Comparison of ENCODE assay signal across 9 mouse cellular contexts in genomic region chr1:84709810-84710785, GRCm38 (mm10). TPM values are rescaled to one million over a fixed set of nuclear protein-coding genes. Genes with fewer than 3 reads are reported as not detected.
A peak's percentile ranks its signal among the peaks of the same experiment; 100 is the strongest.
DNase-seq lines count a peak whose midpoint lies in the region; ATAC-seq and TF ChIP-seq lines count a peak whose summit lies in the region.
"Had no signal": no experiment of that assay in that cellular context is flagged by ENCODE, and none has a peak within 500 bp of the region (broad histone marks: within the 10 kb centered on the region; RNA-seq: fewer than 3 reads in every experiment).

No protein-coding gene starts in this region.

- no peaks in the 10 kb centered on the region for H3K27me3 ChIP-seq in heart, postnatal 0 days (ENCODE audit: control insufficient read depth, insufficient read depth, low read length)
- no peaks in the 10 kb centered on the region for H3K27me3 ChIP-seq in forebrain, postnatal 0 days (ENCODE audit: insufficient read depth, low read length)
- H3K27me3 ChIP-seq in neural tube, embryonic 11.5 days (ENCODE audit: control insufficient read depth, insufficient read depth, low read length) = no peaks in the 10 kb centered on the region

- H3K27ac ChIP-seq in heart, postnatal 0 days (ENCODE audit: low read depth) = no peak overlapping the region
- no peak overlapping the region for H3K27ac ChIP-seq in brown adipose tissue, adult 24 weeks (replicated peaks; ENCODE audit: low read depth, low read length)
- H3K27ac ChIP-seq in forebrain, postnatal 0 days (ENCODE audit: low read depth, low read length) = peak overlapping the region; percentile 89
- no peak overlapping the region for H3K27ac ChIP-seq in neural tube, embryonic 11.5 days (ENCODE audit: low read depth, low read length)

- intact Hi-C loops in heart, postnatal 25 days (cut with DNase I) = no loop called here

- H3K9me3 ChIP-seq in heart, postnatal 0 days (replicated peaks; ENCODE audit: control insufficient read depth, low read length) = no peaks in the 10 kb centered on the region
- no peaks in the 10 kb centered on the region for H3K9me3 ChIP-seq in forebrain, postnatal 0 days (ENCODE audit: low read length)
- H3K9me3 ChIP-seq in neural tube, embryonic 11.5 days (ENCODE audit: control insufficient read depth, low read length) = no peaks in the 10 kb centered on the region

- no peak for TF ChIP-seq EP300 in heart, postnatal 0 days (IDR thresholded peaks at IDR 0.05; ENCODE audit: low read depth)

- ATAC-seq in heart, postnatal 0 days (ENCODE audit: insufficient read depth, low read depth) = no peak
- peak; percentile 93 for ATAC-seq in forebrain, postnatal 0 days
- ATAC-seq in neural tube, embryonic 11.5 days (ENCODE audit: insufficient read depth, low FRiP score, low TSS enrichment) = peak; percentile 20
- no peak for ATAC-seq in activated CD4-positive, CD25-positive, alpha-beta regulatory T cell, adult 4 months
- ATAC-seq: Patski had no signal

- peak overlapping the region; percentile 40 for H3K4me2 ChIP-seq in heart, postnatal 0 days (ENCODE audit: low read depth, low read length)
- peak overlapping the region; percentile 65 for H3K4me2 ChIP-seq in forebrain, postnatal 0 days (ENCODE audit: low read depth)
- H3K4me2 ChIP-seq in neural tube, embryonic 11.5 days (ENCODE audit: low read depth) = peak overlapping the region; percentile 44

- no peaks in the 10 kb centered on the region for H3K36me3 ChIP-seq in heart, postnatal 0 days (replicated peaks; ENCODE audit: control insufficient read depth, insufficient read depth, low read length)
- no peaks in the 10 kb centered on the region for H3K36me3 ChIP-seq in forebrain, postnatal 0 days (ENCODE audit: insufficient read depth)
- H3K36me3 ChIP-seq in neural tube, embryonic 11.5 days (ENCODE audit: control insufficient read depth, insufficient read depth, low read length) = no peaks in the 10 kb centered on the region

- DNase-seq in heart, postnatal 0 days (ENCODE audit: low spot score) = no peak
- no peak for DNase-seq in heart, postnatal 25 days (ENCODE audit: low spot score)
- peak; percentile 93 for DNase-seq in forebrain, postnatal 0 days
- peak; percentile 52 to 73 for DNase-seq in layer of hippocampus, postnatal 25 days (ENCODE audit: extremely low spot score in 1 of 2, low spot score in 1 of 2)
- peak; percentile 53 for DNase-seq in neural tube, embryonic 11.5 days (ENCODE audit: low spot score)
- DNase-seq in spleen, postnatal 4 days (ENCODE audit: low spot score in 2 of 2) = no peak

- H3K4me1 ChIP-seq in heart, postnatal 0 days (ENCODE audit: control insufficient read depth, insufficient read depth) = no peaks in the 10 kb centered on the region
- H3K4me1 ChIP-seq in brown adipose tissue, adult 24 weeks (ENCODE audit: control insufficient read depth, insufficient read depth, insufficient read length, low read length) = no peaks in the 10 kb centered on the region; the same call in 1 of the 2 replicates
- H3K4me1 ChIP-seq in forebrain, postnatal 0 days (ENCODE audit: insufficient read depth) = no peaks in the 10 kb centered on the region
- no peaks in the 10 kb centered on the region for H3K4me1 ChIP-seq in neural tube, embryonic 11.5 days (ENCODE audit: control insufficient read depth, insufficient read depth, low read length)

- H3K4me3 ChIP-seq in heart, postnatal 0 days (ENCODE audit: low read depth, low read length) = peak overlapping the region; percentile 3; the same call in 1 of the 2 replicates
- peak overlapping the region; percentile 11; the same call in 1 of the 2 replicates for H3K4me3 ChIP-seq in brown adipose tissue, adult 24 weeks (ENCODE audit: insufficient read depth, low read depth, low read length)
- H3K4me3 ChIP-seq in forebrain, postnatal 0 days (ENCODE audit: low read depth, low read length) = peak overlapping the region; percentile 34
- peak overlapping the region; percentile 23 for H3K4me3 ChIP-seq in neural tube, embryonic 11.5 days (ENCODE audit: low read depth, low read length)

- 15% methylated on average over 31 of the region's 31 CpGs for WGBS in heart, postnatal 0 days
- 8% methylated on average over 31 of the region's 31 CpGs for WGBS in forebrain, postnatal 0 days
- WGBS in neural tube, embryonic 11.5 days = 19% methylated on average over 31 of the region's 31 CpGs

- H3K9ac ChIP-seq in heart, postnatal 0 days (replicated peaks; ENCODE audit: low read depth, low read length) = no peak overlapping the region
- peak overlapping the region; percentile 60 for H3K9ac ChIP-seq in forebrain, postnatal 0 days
- peak overlapping the region; percentile 41 for H3K9ac ChIP-seq in neural tube, embryonic 11.5 days (ENCODE audit: low read length)

- no peak for TF ChIP-seq CTCF in heart, postnatal 0 days (IDR thresholded peaks at IDR 0.05; ENCODE audit: low read depth)
- TF ChIP-seq CTCF in forebrain, postnatal 0 days (IDR thresholded peaks at IDR 0.05; ENCODE audit: low read depth) = no peak

RNA-seq across cellular contexts. Expression of gene Dner, which starts 14.1 kb away (rescaled TPM):
- total RNA-seq in heart, postnatal 0 days (2014; rRNA removed; ENCODE audit: low replicate concordance) = 0.76 and 1.7 TPM in 2 replicates
- polyA plus RNA-seq in heart, postnatal 0 days (2015; fragmentation: Nextera tagmentation; extraction: Ambion mirVana) = 0.19 and 0.23 TPM in 2 replicates
- under 1 TPM in 1 of 2 experiments, not detected in 1; 0.13 TPM for total RNA-seq in heart, postnatal 25 days (2021)
- not detected in 2 replicates for polyA plus RNA-seq in brown adipose tissue, adult 24 weeks (2012; ENCODE audit: insufficient read depth, insufficient read length, missing spikeins)
- total RNA-seq in forebrain, postnatal 0 days (2014; rRNA removed) = 164 and 265 TPM in 2 replicates
- 203 and 295 TPM in 2 replicates for polyA plus RNA-seq in forebrain, postnatal 0 days (2015; fragmentation: Nextera tagmentation; extraction: Ambion mirVana)
- total RNA-seq in layer of hippocampus, postnatal 25 days (2021) = 100 to 1,000 TPM; 119 to 123 TPM
- 43.5 and 44.7 TPM in 2 replicates for polyA plus RNA-seq in neural tube, embryonic 11.5 days (2014; fragmentation: Nextera tagmentation; extraction: Ambion mirVana)
- polyA plus RNA-seq in activated CD4-positive, CD25-positive, alpha-beta regulatory T cell, adult 4 months (2017; shearing (Covaris generic)) = not detected
- polyA plus RNA-seq: Patski had no signal

Comparison
In these comparisons a context has a peak if more than half of its experiments do, and no peak if none do; other contexts are left out.
1. ATAC-seq: peak in forebrain, postnatal 0 days (single experiment) and neural tube, embryonic 11.5 days (single experiment); none in heart, postnatal 0 days (single experiment) and activated CD4-positive, CD25-positive, alpha-beta regulatory T cell, adult 4 months (single experiment).
2. DNase-seq: peak in forebrain, postnatal 0 days (single experiment), layer of hippocampus, postnatal 25 days (2 of 2) and neural tube, embryonic 11.5 days (single experiment); none in heart, postnatal 0 days (single experiment), heart, postnatal 25 days (single experiment) and spleen, postnatal 4 days (0 of 2).
3. RNA of gene Dner, which starts 14.1 kb away (polyA plus RNA-seq): 203 to 295 TPM in forebrain, postnatal 0 days and 43.5 to 44.7 TPM in neural tube, embryonic 11.5 days; 0.19 to 0.23 TPM in heart, postnatal 0 days, not detected in activated CD4-positive, CD25-positive, alpha-beta regulatory T cell, adult 4 months and not detected in brown adipose tissue, adult 24 weeks; every median in the first group is over 10 times any median in the second.
4. Peak in every context shown above with its lines, with median percentiles within 50 percentile points of each other: H3K4me2 ChIP-seq and H3K4me3 ChIP-seq.